Mouse (Mus musculus) urinary bladder, adult 2 months (tissue): ENCODE measurements around the gene 2900011O08Rik. TPM values are rescaled to one million over a fixed set of nuclear protein-coding genes. Genes with fewer than 3 reads are reported as not detected.
"Not testable (repeated sequence)": the region's sequence is repeated elsewhere in the genome, so short reads cannot be mapped to it uniquely, and the experiment has no call there.

Source experiments
- DNase-seq: peaks from one replicate; pipeline ENCODE4 v3.0.0; 2022; ENCODE audit warnings: low spot score
- polyA plus RNA-seq: library from polyadenylated mRNA; depleted of rRNA; stranded (reverse); fragments of >200 nt; gene quantifications from 2 replicates; pipeline ENCODE4 v1.2.3, GENCODE M21; 2012

Gene 2900011O08Rik
- polyA plus RNA-seq, 1 experiment: 0.17 TPM

GRCm38 (mm10) chr16:14066571-14066970 lies 80.2 kb downstream of the 2900011O08Rik start:
- not testable (repeated sequence) for DNase-seq

DNA sequence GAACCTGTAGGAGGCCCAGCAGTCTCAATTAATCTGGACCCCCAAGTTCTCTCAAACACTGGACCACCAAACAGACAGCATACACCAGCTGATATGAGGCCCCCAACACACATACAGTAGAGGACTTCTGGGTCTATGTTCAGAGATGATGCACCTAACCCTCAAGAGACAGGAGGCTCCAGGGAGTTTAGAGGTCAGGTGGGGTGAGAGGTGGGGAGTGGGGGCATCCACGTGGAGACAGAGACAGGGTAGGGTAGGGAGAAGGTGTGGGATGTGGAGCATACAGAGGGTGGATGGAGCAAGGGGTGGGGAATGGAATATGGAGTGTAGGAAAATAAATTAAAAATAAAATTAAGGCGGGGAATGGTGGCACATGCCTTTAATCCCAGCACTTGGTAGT lies 82.3 kb downstream of the 2900011O08Rik start:
- not testable (repeated sequence) for DNase-seq

DNA sequence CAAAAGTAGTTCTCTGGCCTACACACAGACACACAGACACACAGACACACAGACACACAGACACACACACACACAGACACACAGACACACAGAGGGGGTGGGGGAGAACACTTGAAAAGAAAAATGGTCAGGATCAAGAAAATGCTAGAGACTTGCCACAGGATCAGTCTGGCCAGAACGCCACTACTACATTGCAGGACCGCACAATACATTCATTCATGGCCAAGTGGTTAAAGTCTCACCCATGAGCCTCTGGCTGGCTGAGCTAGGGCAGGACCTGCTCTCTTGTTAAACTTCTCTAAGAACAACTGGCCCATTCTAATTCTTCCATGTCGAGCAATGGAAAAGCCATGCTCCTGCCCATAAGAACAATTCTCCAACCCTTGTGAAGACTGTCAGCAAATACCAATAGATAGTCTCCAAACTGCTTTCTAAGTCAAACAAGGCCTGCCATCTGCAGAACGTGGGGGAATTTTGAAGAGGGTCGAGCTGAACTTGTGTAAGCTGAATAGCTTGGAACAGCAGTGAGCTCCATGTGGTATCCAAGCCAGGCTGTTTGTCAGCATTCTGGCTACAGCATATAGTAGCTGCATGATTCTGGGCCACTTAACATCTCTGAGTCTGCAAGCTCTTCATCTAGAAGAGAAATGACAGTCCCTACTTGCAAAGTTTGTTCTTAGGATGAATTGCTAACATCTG lies 84.2 kb downstream of the 2900011O08Rik start:
- no peak for DNase-seq

- no peak for DNase-seq
Observed at GRCm38 (mm10) chr16:14082925-14083324, 96.5 kb downstream of the 2900011O08Rik start.

- no peak for DNase-seq
Observed at GRCm38 (mm10) chr16:14088249-14088648, 101.8 kb downstream of the 2900011O08Rik start.

DNA sequence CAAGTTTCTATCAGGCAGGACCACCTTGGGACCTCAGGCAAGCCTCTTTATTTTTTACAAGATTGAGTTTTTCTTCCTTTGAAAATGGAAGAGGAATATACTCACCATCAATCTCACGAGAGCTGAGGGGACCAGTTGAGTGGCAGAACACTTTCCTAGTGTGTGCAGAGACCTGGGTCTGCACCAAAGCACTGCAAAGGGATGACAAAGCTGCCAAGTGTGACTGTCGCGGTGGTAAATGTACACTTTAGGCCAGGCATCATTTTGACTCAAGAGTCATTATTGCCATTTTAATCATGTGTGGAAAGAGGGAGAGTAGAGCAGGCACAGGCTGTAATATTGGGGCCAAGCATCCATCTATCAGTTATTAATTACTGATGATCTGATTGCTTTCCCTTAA lies 102.9 kb downstream of the 2900011O08Rik start:
- DNase-seq: no peak

DNA sequence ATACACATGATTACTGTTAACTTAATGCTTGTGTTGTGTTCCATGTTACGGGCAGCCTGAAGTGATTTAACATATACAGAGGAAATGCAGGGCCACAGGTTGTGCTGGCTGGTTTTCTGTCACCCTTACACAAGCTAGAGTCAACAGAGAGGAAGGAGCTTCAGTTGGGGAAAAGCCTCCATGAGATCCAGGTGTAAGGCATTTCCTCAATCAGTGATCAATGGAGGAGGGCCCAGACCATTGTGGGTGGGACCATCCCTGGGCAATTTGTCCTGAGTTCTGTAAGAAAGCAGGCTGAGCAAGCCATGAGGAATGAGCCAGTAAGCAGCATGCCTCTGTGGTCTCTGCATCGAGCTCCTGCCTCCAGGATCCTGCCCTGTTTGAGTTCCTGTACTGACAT lies 105.4 kb downstream of the 2900011O08Rik start:
- DNase-seq: no peak

DNA sequence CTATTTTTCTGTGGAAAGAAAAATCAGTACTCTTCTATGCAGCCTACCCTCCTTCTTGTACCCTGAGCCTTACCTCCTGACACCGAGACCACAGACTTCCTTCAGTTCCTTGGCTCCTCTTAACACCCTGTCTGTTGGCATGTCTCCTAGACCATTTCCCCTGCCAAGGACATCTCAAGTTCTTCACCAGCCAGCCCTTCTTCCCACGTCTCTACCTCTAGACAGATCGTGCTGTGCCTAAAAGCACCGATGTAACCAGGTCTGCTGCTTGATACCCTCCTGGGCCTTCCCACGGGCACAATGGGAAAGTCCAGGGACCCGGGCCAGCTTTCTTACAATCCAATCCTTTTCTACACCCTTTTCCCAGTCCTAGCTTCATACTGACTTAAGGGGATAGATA lies 119.5 kb downstream of the 2900011O08Rik start:
- DNase-seq: no peak

- no peak for DNase-seq
Observed at GRCm38 (mm10) chr16:14109651-14110230, 123.3 kb downstream of the 2900011O08Rik start.

DNA sequence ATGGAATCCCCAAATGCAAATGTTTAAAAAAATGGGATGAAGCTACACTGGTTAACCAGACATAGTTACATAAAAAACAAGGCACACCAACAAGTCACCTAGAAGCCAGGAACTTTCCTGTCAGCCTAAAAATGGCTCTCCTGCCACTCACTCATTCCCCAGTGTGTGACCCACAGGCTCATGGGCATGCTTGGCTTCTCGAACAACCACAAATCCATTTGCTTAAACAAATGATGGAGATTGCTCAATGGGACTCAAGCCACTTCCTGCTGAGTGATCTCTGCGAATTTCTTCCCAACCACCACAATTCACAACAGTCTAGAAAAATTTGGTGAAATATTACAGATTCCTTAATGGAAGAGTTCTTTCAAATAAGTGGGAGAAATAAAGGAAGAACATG lies 124.5 kb downstream of the 2900011O08Rik start:
- no peak for DNase-seq

GRCm38 (mm10) chr16:14112133-14112532 lies 125.7 kb downstream of the 2900011O08Rik start:
- DNase-seq: no peak

- no peak for DNase-seq
Observed at GRCm38 (mm10) chr16:14112742-14113141, 126.3 kb downstream of the 2900011O08Rik start.

- no peak for DNase-seq
Observed at GRCm38 (mm10) chr16:14117299-14117698, 130.9 kb downstream of the 2900011O08Rik start.

- DNase-seq: no peak
Observed at GRCm38 (mm10) chr16:14120941-14121340, 134.5 kb downstream of the 2900011O08Rik start.

DNA sequence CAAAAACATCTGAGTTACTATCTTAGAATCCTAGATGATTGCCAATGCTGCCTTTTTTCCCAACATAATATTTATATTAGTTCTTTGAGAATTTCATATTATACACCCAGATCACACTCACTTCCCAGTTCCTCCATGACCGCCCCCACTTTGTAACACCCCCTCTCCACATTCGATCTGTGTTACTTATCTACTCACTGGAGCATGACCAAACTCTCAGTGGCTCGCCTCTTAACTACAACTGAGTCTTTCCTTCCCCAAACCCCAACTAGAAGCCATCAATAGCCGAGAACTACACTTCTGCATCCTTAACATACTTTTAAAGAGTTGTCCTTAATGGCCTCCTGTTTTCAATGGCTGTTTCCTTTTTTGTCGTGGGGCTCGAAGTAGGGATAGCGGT lies 135.2 kb downstream of the 2900011O08Rik start:
- DNase-seq: no peak

GRCm38 (mm10) chr16:14122586-14122985 lies 136.2 kb downstream of the 2900011O08Rik start:
- DNase-seq: no peak

GRCm38 (mm10) chr16:14123901-14124300 lies 137.5 kb downstream of the 2900011O08Rik start:
- DNase-seq: no peak

DNA sequence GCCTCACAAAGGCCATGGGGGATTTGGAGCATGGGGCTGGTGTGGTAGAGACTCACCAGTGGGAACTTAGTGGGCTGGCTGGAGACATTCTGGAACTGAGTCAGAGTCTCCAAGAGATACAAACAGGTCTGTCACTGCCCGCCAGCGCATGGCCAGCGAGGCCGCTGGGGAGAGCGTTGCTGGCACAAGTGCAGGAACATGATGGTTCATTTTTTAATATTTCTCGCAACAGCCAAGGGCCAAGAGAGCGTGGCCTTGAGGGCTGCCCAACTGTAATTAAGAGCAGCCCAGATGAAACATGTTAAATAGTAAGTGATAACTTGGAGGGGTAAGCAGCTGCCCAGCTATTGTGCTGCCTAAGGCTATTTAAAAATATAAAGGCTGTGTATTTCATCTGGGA lies 138.3 kb downstream of the 2900011O08Rik start:
- DNase-seq: no peak

- no peak for DNase-seq
Observed at GRCm38 (mm10) chr16:14125253-14125652, 138.8 kb downstream of the 2900011O08Rik start.

- no peak for DNase-seq
Observed at GRCm38 (mm10) chr16:14128977-14129376, 142.6 kb downstream of the 2900011O08Rik start.

DNA sequence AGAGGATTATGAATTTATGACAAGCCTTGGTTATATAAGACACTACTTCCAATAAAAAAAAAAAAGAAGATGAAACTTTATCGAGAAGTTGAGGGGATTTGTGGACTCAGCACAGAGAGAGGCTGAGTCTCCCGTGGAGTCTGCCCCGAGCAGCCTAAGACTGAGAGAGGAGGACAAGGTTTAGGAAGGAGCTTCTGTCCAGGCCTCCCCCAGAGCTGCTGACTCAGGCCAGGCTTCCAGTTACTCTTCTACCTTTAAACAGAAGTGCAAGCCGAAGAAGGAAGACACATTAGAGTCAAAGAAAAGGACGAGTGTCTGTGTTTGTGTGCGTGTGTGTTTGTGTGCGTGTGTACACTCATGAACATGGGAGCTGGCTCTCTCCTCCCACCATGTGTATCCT lies 144.4 kb downstream of the 2900011O08Rik start:
- DNase-seq: no peak

DNA sequence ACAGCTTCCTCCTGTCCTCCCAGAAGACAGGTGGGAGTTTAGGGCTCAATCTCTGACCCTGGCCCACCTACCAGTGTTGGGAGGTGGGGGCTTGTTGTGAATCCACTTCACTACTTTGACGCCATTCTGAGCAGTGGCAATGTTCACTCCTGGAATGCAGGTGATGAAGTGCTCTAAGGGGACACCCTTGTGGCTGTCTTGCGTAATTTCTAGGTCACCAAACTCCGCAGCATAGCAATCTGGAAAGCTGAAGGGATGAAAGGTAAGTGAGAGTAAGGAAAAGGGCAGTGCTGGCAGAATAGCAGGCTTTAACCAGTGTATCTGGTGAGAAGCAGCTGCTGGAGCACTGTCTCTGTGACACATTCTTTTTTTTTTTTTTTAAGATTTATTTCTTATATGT lies 145.0 kb downstream of the 2900011O08Rik start:
- no peak for DNase-seq

GRCm38 (mm10) chr16:14131838-14132237 lies 145.4 kb downstream of the 2900011O08Rik start:
- no peak for DNase-seq

DNA sequence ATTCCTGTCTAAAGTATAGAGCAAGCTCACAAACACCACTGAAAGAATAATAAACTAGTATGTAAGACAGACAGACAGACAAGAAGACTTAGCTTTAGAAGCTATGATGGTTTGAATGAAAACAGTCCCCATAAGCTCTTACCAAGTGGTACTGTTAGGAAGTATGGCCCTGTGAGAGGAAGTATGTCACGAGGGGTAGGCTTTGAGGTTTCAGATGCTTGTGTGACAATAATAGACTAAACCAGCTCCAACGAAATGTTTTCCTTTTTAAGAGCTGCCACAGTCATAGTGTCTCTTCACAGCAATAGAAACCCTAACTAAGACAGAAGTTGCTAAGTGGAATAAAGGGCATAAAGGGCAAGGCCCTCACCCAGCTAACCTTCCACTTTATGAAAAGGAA lies 148.6 kb downstream of the 2900011O08Rik start:
- no peak for DNase-seq
